8 mouse cellular contexts compared by ENCODE assay signal in genomic region chr8:117379131-117379530, GRCm38 (mm10).
DNase-seq lines count a peak whose midpoint lies in the region; ATAC-seq and TF ChIP-seq lines count a peak whose summit lies in the region.

No protein-coding gene starts in this region.

- H3K4me1 ChIP-seq in liver, embryonic 12.5 days: peaks cover 13% of the 10 kb centered on the region
- no peaks in the 10 kb centered on the region for H3K4me1 ChIP-seq in kidney, adult 2 months (ENCODE audit: control insufficient read depth, insufficient read depth, low read length)
- peaks cover 21% of the 10 kb centered on the region for H3K4me1 ChIP-seq in midbrain, embryonic 16.5 days (ENCODE audit: control insufficient read depth, insufficient read depth, low read length)

- no peak overlapping the region for H3K4me2 ChIP-seq in liver, embryonic 12.5 days
- no peak overlapping the region for H3K4me2 ChIP-seq in midbrain, embryonic 16.5 days (ENCODE audit: low read length)

- intact Hi-C loops in left cerebral cortex, postnatal 36 days (cut with DNase I): loop anchor here (2.0 to 5.0 kb wide), 2 partner anchors 122 to 154 kb away; partner anchors contain the start of gene Cmip

- peaks cover 52% of the 10 kb centered on the region for H3K36me3 ChIP-seq in liver, embryonic 12.5 days
- H3K36me3 ChIP-seq in kidney, adult 2 months (ENCODE audit: control insufficient read depth, insufficient read depth, low read length): no peaks in the 10 kb centered on the region
- H3K36me3 ChIP-seq in midbrain, embryonic 16.5 days (ENCODE audit: control insufficient read depth, insufficient read depth, low read length): no peaks in the 10 kb centered on the region

- H3K27me3 ChIP-seq in liver, embryonic 12.5 days (replicated peaks): no peaks in the 10 kb centered on the region
- no peaks in the 10 kb centered on the region for H3K27me3 ChIP-seq in kidney, adult 2 months (replicated peaks; ENCODE audit: control insufficient read depth, insufficient read depth, low read length)
- no peaks in the 10 kb centered on the region for H3K27me3 ChIP-seq in midbrain, embryonic 16.5 days (ENCODE audit: control insufficient read depth, insufficient read depth, low read depth, low read length)

- no peak for ATAC-seq in liver, embryonic 12.5 days
- peak; percentile 39; the same call in 1 of the 2 replicates for ATAC-seq in granulocyte monocyte progenitor cell, adult 5-6 weeks (replicated peaks; ENCODE audit: poor library complexity, severe bottlenecking)
- no peak for ATAC-seq in midbrain, embryonic 16.5 days

- no peak overlapping the region for H3K9ac ChIP-seq in liver, embryonic 12.5 days
- no peak overlapping the region for H3K9ac ChIP-seq in midbrain, embryonic 16.5 days (ENCODE audit: low read depth, low read length)

- DNase-seq in liver: peak; percentile 48
- peak; percentile 59 for DNase-seq in embryo, embryonic 11 days
- peak; percentile 75 for DNase-seq in kidney, adult 2 months
- peak; percentile 79 to 86 for DNase-seq in left cerebral cortex, postnatal 36 days (ENCODE audit: low spot score in 2 of 2)
- peak; percentile 67 for DNase-seq in telencephalon, adult 2 months (ENCODE audit: low read depth, low spot score)

- WGBS in liver, embryonic 12.5 days (ENCODE audit: insufficient replicate concordance): 67% methylated on average over 10 of the region's 10 CpGs
- WGBS in kidney, adult 2 months: 48% methylated on average over 10 of the region's 10 CpGs
- 55% methylated on average over 10 of the region's 10 CpGs for WGBS in midbrain, embryonic 16.5 days

- no peak overlapping the region for H3K27ac ChIP-seq in liver, embryonic 12.5 days
- H3K27ac ChIP-seq in kidney, adult 2 months (ENCODE audit: insufficient read depth, low read depth, low read length): no peak overlapping the region
- peak overlapping the region; percentile 4; the same call in 1 of the 2 replicates for H3K27ac ChIP-seq in midbrain, embryonic 16.5 days (ENCODE audit: low read length)

- no peaks in the 10 kb centered on the region for H3K9me3 ChIP-seq in liver, embryonic 12.5 days (replicated peaks)
- H3K9me3 ChIP-seq in midbrain, embryonic 16.5 days (replicated peaks; ENCODE audit: control insufficient read depth, low read length, poor library complexity, severe bottlenecking): no peaks in the 10 kb centered on the region

- no peak for TF ChIP-seq POLR2A in kidney, adult 2 months (IDR thresholded peaks at IDR 0.05; ENCODE audit: low read depth, low read length)

- H3K4me3 ChIP-seq in liver, embryonic 12.5 days: no peak overlapping the region
- H3K4me3 ChIP-seq in kidney, adult 2 months (ENCODE audit: insufficient read depth, low read depth, low read length): no peak overlapping the region
- H3K4me3 ChIP-seq in midbrain, embryonic 16.5 days (ENCODE audit: low read depth, low read length): no peak overlapping the region

- TF ChIP-seq CTCF in kidney, adult 2 months (conservative IDR thresholded peaks at IDR 0.05; ENCODE audit: insufficient read depth, insufficient read length, low read depth, low read length): peak; percentile 64
